Mouse (Mus musculus) kidney, adult 9 months (tissue): Measurements from ENCODE around the gene Ppp2r5a.
A peak's percentile ranks its signal among the peaks of the same experiment; 100 is the strongest.

ENCODE experiments used
- DNase-seq: peaks from one replicate; pipeline ENCODE4 v3.0.0; 2022

Ppp2r5a gene

DNA sequence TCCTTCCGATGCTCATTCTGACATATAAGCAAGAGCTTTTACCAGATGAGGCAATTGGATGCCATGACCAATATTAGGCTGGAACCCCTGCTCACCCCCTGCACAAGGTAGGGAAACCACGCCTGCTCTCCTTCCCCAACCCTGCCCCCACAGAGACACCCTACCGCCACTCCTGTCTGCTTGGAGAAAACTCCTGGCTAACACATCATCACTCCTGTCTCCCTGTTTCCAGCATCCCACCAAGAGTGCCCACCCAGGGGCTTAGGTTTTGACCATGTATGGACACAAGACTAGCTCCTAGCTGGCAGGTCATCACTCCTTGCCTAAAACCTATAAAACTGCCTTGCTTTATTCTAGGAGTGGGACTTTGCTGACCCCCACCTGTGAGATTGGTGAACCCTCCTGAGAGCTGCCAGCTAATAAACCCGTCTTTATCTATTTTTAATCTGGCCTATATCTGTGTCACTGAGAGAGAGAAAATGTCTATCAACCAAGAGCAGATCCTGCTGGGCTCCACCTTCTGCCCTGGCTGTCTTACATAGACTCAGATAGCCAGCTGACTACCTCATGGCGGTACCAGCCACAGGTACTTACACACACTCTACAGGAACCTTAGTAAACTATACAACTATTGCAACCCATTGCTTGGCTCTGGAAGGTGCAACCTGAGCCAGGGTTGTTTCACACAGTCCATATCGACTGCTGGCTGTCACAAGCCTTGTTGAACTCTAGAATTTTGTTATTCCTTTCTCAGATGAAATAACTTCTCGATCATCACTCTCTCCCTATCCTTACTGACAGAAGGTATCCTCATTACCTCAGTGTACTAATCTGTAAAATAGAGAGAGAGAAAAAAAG lies 78.1 kb downstream of the Ppp2r5a start:
- no peak for DNase-seq

DNA sequence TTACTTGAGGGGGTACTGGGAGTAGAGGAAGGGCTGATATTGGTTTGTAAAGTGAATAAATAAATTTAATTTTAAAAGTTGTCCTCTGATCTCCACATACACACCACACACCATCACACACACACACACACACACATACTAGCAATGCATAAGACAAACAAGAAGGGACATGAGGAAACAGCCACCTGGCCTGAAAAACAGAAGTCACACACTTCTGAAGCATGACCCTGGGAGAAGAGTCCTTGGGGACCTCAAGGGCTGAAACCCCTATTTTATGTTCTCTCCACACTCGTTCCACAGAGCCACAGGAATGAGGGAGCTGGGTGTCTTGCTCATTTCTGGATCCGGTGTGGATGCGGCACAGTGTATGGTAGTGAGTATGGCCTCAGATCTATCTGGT lies 79.7 kb downstream of the Ppp2r5a start:
- no peak for DNase-seq

DNA sequence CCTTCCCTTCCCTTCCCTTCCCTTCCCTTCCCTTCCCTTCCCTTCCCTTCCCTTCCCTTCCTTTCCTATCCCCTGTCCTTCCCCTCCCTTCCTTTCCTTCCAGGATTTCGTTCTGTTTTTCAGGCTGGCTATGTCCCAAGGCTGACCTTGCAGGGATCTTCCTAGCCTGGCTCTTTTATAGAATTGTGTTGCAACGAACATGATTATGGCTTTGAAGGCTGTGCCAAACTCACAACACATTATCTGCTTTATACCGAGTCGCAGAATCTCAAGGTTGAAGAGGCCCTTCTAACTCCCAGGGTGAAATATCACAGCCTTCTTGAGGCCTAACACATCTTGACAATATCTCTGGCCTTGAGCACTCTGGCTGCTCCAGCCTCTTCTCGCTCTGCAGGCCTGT lies 84.4 kb downstream of the Ppp2r5a start:
- no peak for DNase-seq

DNA sequence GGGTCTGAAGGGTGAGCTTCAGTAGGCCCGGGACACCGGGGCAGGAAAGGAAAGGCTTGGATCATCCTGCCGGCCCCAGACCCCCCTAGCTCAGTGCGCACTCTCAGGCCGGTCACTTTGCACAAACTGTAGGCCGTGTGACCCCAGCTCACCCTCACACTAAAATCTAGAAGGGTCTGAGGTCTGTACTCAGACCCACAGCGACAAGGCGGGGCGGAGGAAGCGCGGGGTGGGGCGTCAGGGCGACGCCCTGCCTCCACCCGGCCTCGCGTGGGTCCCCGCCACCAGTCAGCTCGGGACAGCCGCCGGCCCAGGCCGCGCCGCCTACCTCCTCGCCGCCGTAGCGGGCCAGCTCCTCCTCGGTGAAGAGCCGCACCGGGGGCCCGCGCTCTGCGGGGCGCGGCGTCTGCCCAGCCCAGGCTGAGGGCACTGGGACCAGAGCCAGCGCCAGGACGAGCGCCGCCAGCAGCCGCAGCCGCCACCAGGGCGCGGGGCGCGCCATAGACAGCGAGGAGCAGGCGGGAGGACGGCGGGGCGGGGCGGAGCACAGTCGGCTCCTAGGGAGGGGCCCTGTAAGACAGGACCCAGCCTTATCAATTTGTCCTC lies 85.4 kb downstream of the Ppp2r5a start, which contains the start of gene Nenf:
Gene Nenf, minus strand, starts transcription at position 604 of the 606 bp plus-strand sequence.
- DNase-seq = peak; percentile 71

DNA sequence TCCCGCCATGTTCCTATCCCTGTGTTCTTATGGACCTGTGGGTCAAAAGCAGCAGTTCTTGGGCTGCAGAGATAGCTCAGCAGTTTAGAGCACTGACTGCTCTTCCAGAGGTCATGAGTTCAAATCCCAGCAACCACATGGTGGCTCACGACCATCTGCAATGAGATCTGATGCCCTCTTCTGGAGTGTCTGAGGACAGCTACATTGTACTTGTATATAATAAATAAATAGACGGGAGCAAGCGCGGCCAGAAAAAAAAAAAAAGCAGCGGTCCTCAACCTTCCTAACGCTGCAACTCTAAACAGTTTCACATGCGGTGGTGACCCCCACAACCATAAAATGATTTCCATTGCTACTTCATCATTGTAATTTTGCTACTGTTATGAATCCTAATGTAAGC lies 86.3 kb downstream of the Ppp2r5a start:
- DNase-seq = no peak

DNA sequence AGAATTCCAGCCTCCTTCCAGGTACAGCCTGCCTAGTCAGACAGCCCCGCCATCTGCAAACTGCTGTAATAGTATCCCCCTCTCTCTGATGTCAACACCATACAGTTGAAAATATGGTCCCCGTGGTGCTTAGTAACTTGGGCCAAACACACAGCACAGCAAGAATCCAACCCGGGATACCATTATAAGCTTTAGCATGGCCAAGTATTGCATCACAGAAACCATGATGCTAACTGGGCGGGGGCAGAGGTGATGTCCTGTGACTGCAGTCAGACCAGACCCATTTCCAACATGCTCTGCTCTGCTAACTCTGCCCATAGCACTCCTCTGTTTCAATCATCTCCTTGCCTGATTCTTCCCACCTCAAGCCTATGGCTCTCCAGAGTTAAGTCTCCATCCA lies 89.1 kb downstream of the Ppp2r5a start:
- no peak for DNase-seq

DNA sequence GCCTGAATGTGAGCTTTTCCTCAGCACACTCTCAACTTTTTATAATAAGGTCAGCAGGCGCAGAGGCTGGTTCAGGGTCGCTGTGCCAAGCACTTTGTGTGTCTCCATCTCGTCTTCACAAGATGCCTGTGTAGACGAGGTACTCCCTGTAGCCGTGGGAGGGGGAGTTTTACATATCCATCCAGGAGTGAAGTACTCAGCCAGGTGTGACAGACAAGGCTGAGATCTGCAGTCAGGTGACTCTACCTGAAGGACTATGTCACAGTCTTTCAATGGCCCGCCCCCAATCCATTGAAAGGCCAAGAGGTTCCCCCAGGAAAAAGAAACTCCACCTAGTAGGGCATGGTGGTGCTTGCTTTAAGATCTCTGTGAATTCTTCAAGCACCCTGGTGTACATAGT lies 89.9 kb downstream of the Ppp2r5a start:
- no peak for DNase-seq

DNA sequence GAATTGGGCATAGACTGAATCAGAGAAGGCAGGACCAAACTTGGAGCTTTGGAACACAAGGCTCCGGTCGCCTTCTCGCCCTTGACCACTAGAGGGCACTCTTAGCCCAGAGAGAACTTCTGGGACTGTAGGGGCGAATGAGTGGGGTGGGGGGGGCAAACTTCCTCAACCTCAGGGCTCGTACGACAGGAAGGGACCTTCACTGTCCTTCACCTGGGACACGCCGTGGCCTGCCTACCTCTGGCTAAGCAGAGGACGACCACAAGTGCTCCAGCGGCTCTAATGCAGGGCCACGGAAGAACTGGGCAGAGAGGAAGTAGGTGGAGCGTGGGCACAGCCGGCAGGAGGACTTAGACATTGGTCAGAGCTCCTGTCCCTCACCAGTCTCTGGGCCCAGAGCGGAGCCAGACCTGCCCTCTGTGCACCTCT lies 90.5 kb downstream of the Ppp2r5a start:
- peak; percentile 89 for DNase-seq

DNA sequence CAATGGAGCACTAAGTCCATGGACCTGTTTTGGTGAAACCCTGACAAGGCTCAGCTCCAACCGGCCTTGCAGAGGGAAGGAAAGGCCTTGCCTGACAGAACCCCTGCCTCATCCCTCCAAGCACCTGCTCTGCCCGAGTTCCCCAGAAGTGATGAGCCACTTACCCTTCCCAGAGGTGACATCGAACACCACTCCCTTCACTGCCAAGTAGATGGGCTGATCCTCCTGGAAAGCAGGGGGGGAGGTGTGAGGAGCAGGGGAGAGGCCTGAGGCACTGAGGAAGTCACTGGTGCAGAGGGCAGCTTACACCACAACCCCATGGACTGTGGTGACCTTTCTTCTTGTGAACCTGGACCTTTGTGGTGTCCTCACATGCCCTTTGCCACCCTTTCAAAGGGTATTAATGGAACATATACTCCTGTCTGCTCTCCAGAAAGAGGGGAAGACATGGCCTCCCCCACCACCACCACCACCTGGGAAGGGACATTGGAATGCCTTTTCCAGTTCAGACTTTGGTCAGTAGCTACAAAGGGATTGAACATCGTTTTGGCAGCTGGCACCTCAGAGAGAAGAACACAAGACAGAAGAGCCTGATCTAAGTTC lies 91.7 kb downstream of the Ppp2r5a start:
- DNase-seq = peak; percentile 54

DNA sequence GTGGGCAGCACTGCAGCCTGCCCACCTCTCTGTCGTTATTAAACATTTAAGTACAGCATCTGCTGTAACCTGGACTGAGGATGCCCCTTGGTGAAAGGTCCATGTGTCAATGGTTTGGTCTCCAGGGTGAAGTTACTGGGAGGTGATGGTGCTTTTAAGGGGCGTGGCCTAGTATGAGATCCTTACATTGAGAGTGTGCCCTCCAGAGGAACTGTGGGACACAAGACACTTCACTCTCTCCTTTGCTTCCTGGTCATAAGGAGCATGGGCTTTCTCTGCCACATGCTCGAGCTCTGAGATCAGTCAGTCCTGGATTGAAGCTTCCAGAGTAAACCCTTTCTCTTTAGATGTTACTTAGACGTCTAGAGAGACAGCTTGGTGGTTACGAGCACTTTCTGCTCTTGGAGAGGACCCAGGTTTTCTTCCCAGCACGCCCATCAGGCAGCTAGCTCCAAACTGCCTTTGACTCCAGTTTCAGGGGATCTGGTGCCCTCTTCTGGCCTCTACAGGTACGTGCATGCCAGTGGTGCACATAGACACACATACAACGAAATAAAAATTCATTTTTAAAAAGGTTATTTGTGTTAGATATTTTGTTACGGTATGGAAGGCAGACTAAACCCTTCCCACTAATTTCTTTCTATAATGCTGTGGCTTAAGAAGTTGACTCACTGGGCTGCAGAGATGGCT lies 95.2 kb downstream of the Ppp2r5a start:
- no peak for DNase-seq

DNA sequence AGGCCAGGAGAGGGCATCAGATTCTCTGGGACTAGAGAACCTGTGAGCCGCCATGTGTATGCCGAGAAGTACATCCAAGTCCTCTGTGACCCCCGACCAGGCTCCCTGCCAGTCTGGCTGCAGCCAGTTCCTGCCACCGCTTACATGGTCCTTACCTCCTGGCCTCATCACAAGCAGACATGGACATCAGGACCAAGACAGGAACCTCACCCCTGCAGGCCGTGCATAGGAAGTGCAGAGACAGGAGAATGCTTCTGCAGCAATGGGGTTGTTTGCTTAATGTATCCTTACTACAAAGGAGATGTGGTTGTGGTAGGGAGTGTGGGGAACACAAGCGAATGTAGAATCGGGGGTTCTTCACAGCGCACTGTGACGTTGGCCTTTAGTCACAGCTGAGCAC lies 96.8 kb downstream of the Ppp2r5a start:
- no peak for DNase-seq

DNA sequence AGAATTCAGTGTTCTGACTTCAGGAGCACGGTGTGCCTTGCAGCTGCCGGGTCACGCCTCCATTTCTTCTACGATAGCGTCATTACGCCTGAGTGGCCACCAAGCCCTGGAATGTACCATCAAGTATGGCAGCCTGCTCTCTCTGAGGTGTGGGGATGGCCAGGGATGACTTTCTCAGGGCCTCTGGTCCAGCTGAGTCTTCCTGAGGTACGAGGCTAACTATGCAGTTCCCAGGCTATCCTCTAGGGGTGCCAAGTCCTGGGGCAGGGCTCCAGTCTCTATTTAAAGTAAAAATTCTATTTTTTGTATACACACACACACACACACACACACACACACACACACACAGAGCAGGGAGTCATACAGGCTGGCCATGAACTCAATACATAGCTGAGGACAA lies 97.5 kb downstream of the Ppp2r5a start:
- no peak for DNase-seq

DNA sequence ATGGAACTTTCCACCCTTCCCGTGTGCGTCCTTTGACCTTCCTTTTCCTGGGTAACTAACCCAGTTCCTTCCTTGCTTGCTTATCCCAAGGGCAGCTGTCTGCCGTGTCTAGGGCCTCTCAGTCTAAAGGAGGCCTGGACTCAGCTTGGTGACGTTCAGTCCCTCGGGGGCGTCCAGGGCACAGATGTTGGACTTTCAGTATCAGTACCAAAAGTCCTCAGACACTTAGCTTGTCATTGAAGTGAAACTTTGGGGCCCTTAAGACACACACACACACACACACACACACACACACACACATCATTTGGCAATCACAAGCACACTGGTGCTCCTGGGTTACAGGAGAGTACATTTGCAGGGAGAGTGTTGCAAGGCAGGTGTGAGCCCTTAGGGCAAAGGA lies 98.9 kb downstream of the Ppp2r5a start:
- DNase-seq = no peak

DNA sequence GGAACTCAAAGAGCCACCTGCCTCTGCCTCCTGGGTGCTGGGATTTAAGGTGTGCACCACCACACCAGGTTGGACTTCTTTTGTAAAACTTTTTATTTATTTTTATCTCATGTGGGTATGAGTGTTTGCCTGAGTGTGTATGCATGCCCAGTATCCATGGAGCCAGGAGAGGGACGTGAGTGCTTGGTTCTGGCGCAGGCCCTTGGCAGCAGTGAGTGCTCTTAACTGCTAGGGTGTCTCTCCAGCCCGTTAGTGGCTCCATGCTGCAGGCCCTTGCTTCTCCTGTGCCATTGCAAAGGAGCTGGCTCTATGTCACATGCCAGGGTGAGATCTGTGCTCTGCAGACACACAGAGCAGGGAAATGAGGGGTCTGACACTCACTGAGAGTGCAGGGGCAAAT lies 99.3 kb downstream of the Ppp2r5a start:
- DNase-seq = no peak
